Mouse (Mus musculus) ES-Bruce4 (cell line): ENCODE results near the gene Paqr6.

ENCODE experiments used
- CTCF ChIP-seq: IDR thresholded peaks from one replicate; pipeline ENCODE4 v1.8.1; 2011; ENCODE audit warnings: low read depth, low read length
- EP300 ChIP-seq: IDR thresholded peaks from 2 replicates; pipeline ENCODE4 v1.6.1; 2011; ENCODE audit warnings: low read depth, low read length; ENCODE audit not compliant: insufficient read depth
- POLR2A ChIP-seq: IDR thresholded peaks from one replicate; pipeline ENCODE4 v1.8.1; 2011; ENCODE audit warnings: low read length; ENCODE audit not compliant: insufficient read depth

- TF ChIP-seq EP300 = no peak
- TF ChIP-seq CTCF = no peak
- TF ChIP-seq POLR2A = no peak
Observed at GRCm38 (mm10) chr3:88407529-88407928, 43.1 kb downstream of the Paqr6 start.
